Mouse (Mus musculus): ENCODE data around the gene Kmt5a. TPM values are rescaled to one million over a fixed set of nuclear protein-coding genes. Genes with fewer than 3 reads are reported as not detected.

The Kmt5a gene
- total and polyA plus RNA-seq, 2 experiments from 2014 or later, result 27.7 to 82.9 TPM

DNA sequence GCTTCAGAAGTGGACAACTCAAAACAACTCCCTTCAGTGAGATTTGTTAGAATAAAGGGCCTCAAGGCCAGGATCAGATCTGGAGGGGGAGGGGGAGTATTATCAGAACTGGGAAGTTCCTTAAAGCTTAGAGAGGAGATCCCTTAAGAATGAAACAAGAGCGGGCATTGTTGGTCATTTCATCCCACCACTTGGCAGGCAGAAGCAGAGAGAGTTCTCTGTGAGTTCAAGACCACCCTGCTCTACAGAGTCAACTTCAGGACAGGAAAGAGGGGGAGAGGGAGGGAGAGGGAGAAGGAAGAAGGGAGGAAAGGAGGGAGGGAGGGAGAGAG lies 39.1 kb downstream of the Kmt5a start:
- Histone ChIP-seq H3K4me1 (ENCODE audit: control insufficient read depth, insufficient read depth) (peaks cover 10% of the 10 kb centered on the region), H3K27me3 (ENCODE audit: control insufficient read depth, insufficient read depth, low read length) (no peaks in the 10 kb centered on the region), H3K36me3 (replicated peaks; ENCODE audit: control insufficient read depth, insufficient read depth, low read length) (no peaks in the 10 kb centered on the region), H3K27ac (ENCODE audit: low read depth) (peak overlapping the region; percentile 81), H3K4me3 (ENCODE audit: low read depth, low read length) (no peak overlapping the region), H3K4me2 (ENCODE audit: low read depth, low read length) (peak overlapping the region; percentile 95; the same call in 1 of the 2 replicates), H3K9me3 (replicated peaks; ENCODE audit: control insufficient read depth, low read length) (no peaks in the 10 kb centered on the region), H3K9ac (replicated peaks; ENCODE audit: low read depth, low read length) (no peak overlapping the region)
- DNase-seq (ENCODE audit: low spot score) (no peak), ATAC-seq (ENCODE audit: insufficient read depth, low read depth) (no peak)
- 60% methylated on average over 1 of the region's 1 CpGs for WGBS
- no peak for TF ChIP-seq EP300 (IDR thresholded peaks at IDR 0.05; ENCODE audit: low read depth)

- no peak overlapping the region for H3K4me2 ChIP-seq (ENCODE audit: low read depth, low read length)
- no peaks in the 10 kb centered on the region for H3K36me3 ChIP-seq (replicated peaks; ENCODE audit: control insufficient read depth, insufficient read depth, low read length)
- no peak overlapping the region for H3K9ac ChIP-seq (replicated peaks; ENCODE audit: low read depth, low read length)
- TF ChIP-seq CTCF (IDR thresholded peaks at IDR 0.05; ENCODE audit: low read depth), result no peak
- TF ChIP-seq EP300 (IDR thresholded peaks at IDR 0.05; ENCODE audit: low read depth), result no peak
- peak overlapping the region; percentile 43; the same call in 1 of the 2 replicates for H3K27ac ChIP-seq (ENCODE audit: low read depth)
- no peaks in the 10 kb centered on the region for H3K9me3 ChIP-seq (replicated peaks; ENCODE audit: control insufficient read depth, low read length)
- no peak overlapping the region for H3K4me3 ChIP-seq (ENCODE audit: low read depth, low read length)
- WGBS, result 43% methylated on average over 4 of the region's 4 CpGs
- H3K4me1 ChIP-seq (ENCODE audit: control insufficient read depth, insufficient read depth), result peaks cover 18% of the 10 kb centered on the region
- ATAC-seq (ENCODE audit: insufficient read depth, low read depth) (no peak), DNase-seq (ENCODE audit: low spot score) (no peak)
- no peaks in the 10 kb centered on the region for H3K27me3 ChIP-seq (ENCODE audit: control insufficient read depth, insufficient read depth, low read length)
Measured at GRCm38 (mm10) chr5:124480119-124480518, 40.4 kb downstream of the Kmt5a start.

- WGBS, result 87% methylated on average over 4 of the region's 4 CpGs
Measured at GRCm38 (mm10) chr5:124481714-124482113, 42.0 kb downstream of the Kmt5a start.

DNA sequence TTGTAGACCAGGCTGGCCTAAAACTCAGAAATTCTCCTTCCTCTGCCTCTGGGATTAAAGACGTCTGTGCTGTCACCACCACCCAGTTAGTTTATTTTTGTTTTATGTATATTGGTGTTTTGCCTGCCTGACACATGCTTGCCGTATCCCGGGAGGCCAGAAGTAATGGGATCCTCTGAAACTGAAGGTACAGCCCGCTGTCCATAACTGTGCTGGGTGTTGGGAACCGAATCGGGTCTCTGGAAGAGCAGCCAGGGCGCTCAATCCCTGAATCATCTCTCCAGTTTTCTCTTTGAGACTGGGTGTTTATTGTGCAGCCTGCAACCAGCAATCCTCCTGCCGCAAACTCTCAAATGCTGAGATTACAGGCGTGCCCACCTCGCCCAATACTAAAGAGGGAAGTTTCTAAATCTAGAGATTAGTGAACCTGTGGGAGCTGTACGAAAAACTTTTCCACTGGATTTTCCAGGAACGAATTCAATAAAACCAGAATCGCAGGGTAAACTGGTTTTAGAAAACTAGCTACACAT lies 42.8 kb downstream of the Kmt5a start:
- H3K4me2 ChIP-seq (ENCODE audit: low read depth, low read length), result peak overlapping the region; percentile 78
- no peak for ATAC-seq (ENCODE audit: insufficient read depth, low read depth)
- H3K27me3 ChIP-seq (ENCODE audit: control insufficient read depth, insufficient read depth, low read length), result no peaks in the 10 kb centered on the region
- H3K9me3 ChIP-seq (replicated peaks; ENCODE audit: control insufficient read depth, low read length), result no peaks in the 10 kb centered on the region
- no peaks in the 10 kb centered on the region for H3K36me3 ChIP-seq (replicated peaks; ENCODE audit: control insufficient read depth, insufficient read depth, low read length)
- peaks cover 18% of the 10 kb centered on the region for H3K4me1 ChIP-seq (ENCODE audit: control insufficient read depth, insufficient read depth)
- peak overlapping the region; percentile 100 for H3K27ac ChIP-seq (ENCODE audit: low read depth)
- H3K9ac ChIP-seq (replicated peaks; ENCODE audit: low read depth, low read length), result peak overlapping the region; percentile 84
- WGBS, result 4% methylated on average over 13 of the region's 13 CpGs
- TF ChIP-seq EP300 (IDR thresholded peaks at IDR 0.05; ENCODE audit: low read depth) (no peak), CTCF (IDR thresholded peaks at IDR 0.05; ENCODE audit: low read depth) (no peak)
- peak overlapping the region; percentile 69 for H3K4me3 ChIP-seq (ENCODE audit: low read depth, low read length)
- peak; percentile 11 for DNase-seq (ENCODE audit: low spot score)

More at GRCm38 (mm10) chr5:124481714-124482113, 42.0 kb downstream of the Kmt5a start:
- Histone ChIP-seq H3K27me3 (ENCODE audit: control insufficient read depth, insufficient read depth, low read length) (no peaks in the 10 kb centered on the region), H3K9me3 (replicated peaks; ENCODE audit: control insufficient read depth, low read length) (no peaks in the 10 kb centered on the region), H3K4me3 (ENCODE audit: low read depth, low read length) (no peak overlapping the region), H3K4me1 (ENCODE audit: control insufficient read depth, insufficient read depth) (peaks cover 18% of the 10 kb centered on the region), H3K4me2 (ENCODE audit: low read depth, low read length) (no peak overlapping the region), H3K27ac (ENCODE audit: low read depth) (no peak overlapping the region), H3K9ac (replicated peaks; ENCODE audit: low read depth, low read length) (no peak overlapping the region), H3K36me3 (replicated peaks; ENCODE audit: control insufficient read depth, insufficient read depth, low read length) (no peaks in the 10 kb centered on the region)
- TF ChIP-seq CTCF (IDR thresholded peaks at IDR 0.05; ENCODE audit: low read depth) (no peak), EP300 (IDR thresholded peaks at IDR 0.05; ENCODE audit: low read depth) (no peak)
- DNase-seq (ENCODE audit: low spot score), result no peak
- no peak for ATAC-seq (ENCODE audit: insufficient read depth, low read depth)

GRCm38 (mm10) chr5:124482966-124483654 lies 43.4 kb downstream of the Kmt5a start, which contains the start of gene Snrnp35:
Snrnp35 (plus strand) TSS chr5:124483134.
- ATAC-seq (ENCODE audit: insufficient read depth, low read depth) (peak; percentile 91), DNase-seq (ENCODE audit: low spot score) (peak; percentile 88)
- H3K9me3 ChIP-seq (replicated peaks; ENCODE audit: control insufficient read depth, low read length), result no peaks in the 10 kb centered on the region
- H3K27me3 ChIP-seq (ENCODE audit: control insufficient read depth, insufficient read depth, low read length), result no peaks in the 10 kb centered on the region
- no peaks in the 10 kb centered on the region for H3K36me3 ChIP-seq (replicated peaks; ENCODE audit: control insufficient read depth, insufficient read depth, low read length)
- H3K9ac ChIP-seq (replicated peaks; ENCODE audit: low read depth, low read length), result peak within 1 kb of the TSS; percentile 84
- peaks cover 18% of the 10 kb centered on the region for H3K4me1 ChIP-seq (ENCODE audit: control insufficient read depth, insufficient read depth)
- WGBS, result under 1% methylated on average over 47 of the region's 48 CpGs
- peak within 1 kb of the TSS; percentile 69 for H3K4me3 ChIP-seq (ENCODE audit: low read depth, low read length)
- no peak; the same call in 1 of the 2 replicates for TF ChIP-seq EP300 (IDR thresholded peaks at IDR 0.05; ENCODE audit: low read depth)
- TF ChIP-seq CTCF (IDR thresholded peaks at IDR 0.05; ENCODE audit: low read depth), result no peak
- H3K4me2 ChIP-seq (ENCODE audit: low read depth, low read length), result peak within 1 kb of the TSS; percentile 78
- H3K27ac ChIP-seq (ENCODE audit: low read depth), result peak within 1 kb of the TSS; percentile 100
